In genomic region chr2:27676478-27677325, GRCm38 (mm10) we compare ENCODE assay signal across 8 mouse cellular contexts. TPM values are rescaled to one million over a fixed set of nuclear protein-coding genes. Genes with fewer than 3 reads are reported as not detected.
DNase-seq lines count a peak whose midpoint lies in the region; TF ChIP-seq lines count a peak whose summit lies in the region.

No protein-coding gene starts in this region.

- peaks cover 13% of the 10 kb centered on the region for H3K4me1 ChIP-seq in embryonic fibroblast, embryonic 13.5 days (ENCODE audit: control insufficient read depth, insufficient read depth, low read length)

- peak overlapping the region; percentile 98 for H3K27ac ChIP-seq in embryonic fibroblast, embryonic 13.5 days (ENCODE audit: insufficient read depth, low read length)

- intact Hi-C loops in heart, postnatal 14 days (cut with DNase I) = loop anchor here (5.0 kb wide), 1 partner anchor 124 kb away; no protein-coding TSS in a partner anchor

- TF ChIP-seq POLR2A in embryonic fibroblast, embryonic 13.5 days (IDR thresholded peaks at IDR 0.05; ENCODE audit: low read depth, low read length) = peak; percentile 53

- peak; percentile 31 to 35 for DNase-seq in CD8-positive naive resting alpha-beta T cell, adult 2 months (ENCODE audit: low read depth in 2 of 2, low spot score in 2 of 2)
- peak; percentile 83 for DNase-seq in adrenal gland, postnatal 25 days
- DNase-seq in heart, postnatal 14 days = peak; percentile 79 to 87
- DNase-seq in kidney, postnatal 4 days = peak; percentile 83 to 90
- peak; percentile 88 for DNase-seq in lung, postnatal 10 days
- DNase-seq in retina, postnatal 1 day = peak; percentile 80
- peak; percentile 83 for DNase-seq in urinary bladder, postnatal 14 days (ENCODE audit: low spot score)

- H3K4me3 ChIP-seq in embryonic fibroblast, embryonic 13.5 days (ENCODE audit: insufficient read depth, low read length) = peak overlapping the region; percentile 58

- TF ChIP-seq CTCF in embryonic fibroblast, embryonic 13.5 days (IDR thresholded peaks at IDR 0.05; ENCODE audit: borderline replicate concordance, insufficient read depth, low read length) = no peak

RNA-seq across cellular contexts. Expression of gene Rxra, which starts 0.5 kb away (rescaled TPM):
- 47.8 and 51.5 TPM in 2 replicates for total RNA-seq in adrenal gland, postnatal 25 days (2021)
- polyA plus RNA-seq in embryonic fibroblast, embryonic 13.5 days (2011; ENCODE audit: insufficient read length, low read depth, missing spikeins) = 28.4 and 35.7 TPM in 2 replicates
- total RNA-seq in heart, postnatal 14 days (2021) = 10 to 100 TPM; 38.8 to 42.2 TPM

Comparison
In these comparisons a context has a peak if more than half of its experiments do, and no peak if none do; other contexts are left out.
1. Peak in every context shown above with its lines: DNase-seq, H3K4me3 ChIP-seq and H3K27ac ChIP-seq.
2. DNase-seq: peak in every context shown above with its lines; median percentile 88 in lung, postnatal 10 days; 86 in kidney, postnatal 4 days; 83 in adrenal gland, postnatal 25 days; 83 in heart, postnatal 14 days; 83 in urinary bladder, postnatal 14 days; 80 in retina, postnatal 1 day; 33 in CD8-positive naive resting alpha-beta T cell, adult 2 months.